Mouse (Mus musculus) left cerebral cortex, adult 2 months (tissue): ENCODE measurements at regions not wholly inside any gene's neighbourhood (a gene's known extent, or its start where the extent isn't known, plus 50 kb on each side); places are given as distances from the start of the nearest gene placed in this dataset.
A peak's percentile ranks its signal among the peaks of the same experiment; 100 is the strongest.

ENCODE experiments used
- DNase-seq, 2 experiments: peaks; one replicate each; pipeline ENCODE4 v3.0.0; 2021 to 2022; ENCODE audit warnings: low spot score in 2 of 2, mixed read lengths in 1 of 2; ENCODE audit errors: extremely low spot score in 1 of 2
- H3K27ac ChIP-seq: fragments of 200-600 bp; 2 replicates; pipeline ENCODE4 v1.8.1; 2022
- H3K4me3 ChIP-seq: fragments of 200-600 bp; 2 replicates; pipeline ENCODE4 v1.8.1; 2022
- CTCF ChIP-seq: fragments of 200-600 bp; IDR thresholded peaks from 2 replicates; pipeline ENCODE4 v1.8.1; 2022; ENCODE audit warnings: antibody characterized with exemption, mild to moderate bottlenecking, moderate library complexity
- intact Hi-C: fragments of 180-260 bp; cut with DNase I; formaldehyde crosslinking; loops from one replicate; pipeline ENCODE4 v1.15.1; 2025

- no peak for DNase-seq
These were observed 747.1 kb downstream of the Gm826 start for GRCm38 (mm10) chr2:159586697-159587473.

DNA sequence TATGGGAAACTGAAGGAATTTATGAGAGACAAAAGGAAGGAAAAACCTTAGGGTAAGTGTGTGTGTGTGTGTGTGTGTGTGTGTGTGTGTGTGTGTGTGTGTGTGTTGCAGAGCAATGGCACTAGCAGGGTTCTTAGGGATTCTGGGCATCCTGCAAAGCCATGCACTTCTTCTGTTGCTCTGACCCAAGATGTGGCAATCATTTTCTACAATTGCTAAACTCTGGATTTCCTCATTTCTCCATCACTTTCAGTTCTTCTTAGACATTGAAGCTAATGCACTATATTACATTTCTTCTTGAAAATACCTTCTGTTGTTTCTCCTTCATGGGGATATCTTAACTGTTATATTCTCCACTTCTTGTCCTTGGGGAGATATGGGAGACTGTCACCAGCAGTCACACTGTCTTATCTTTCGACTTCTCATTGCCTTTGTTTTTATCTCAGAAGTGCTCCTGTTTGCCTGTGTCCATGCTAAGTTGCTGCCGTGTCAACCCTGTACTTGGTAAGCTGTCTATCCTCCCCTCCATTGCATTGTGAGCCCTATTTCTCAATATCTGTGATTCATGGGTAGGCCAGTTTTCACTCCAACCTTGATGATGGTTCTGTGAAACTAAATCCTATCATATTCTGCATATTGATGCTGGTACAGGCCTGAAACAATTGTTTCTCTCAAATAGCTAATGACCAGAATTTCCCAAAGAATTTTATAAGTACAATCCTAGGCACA, 742.4 kb downstream of the Gm826 start:
- Histone ChIP-seq H3K27ac (no peak overlapping the region), H3K4me3 (no peak overlapping the region)
- intact Hi-C loops: no loop called here
- no peak for DNase-seq
- TF ChIP-seq CTCF: no peak

More at GRCm38 (mm10) chr2:159586697-159587473, 747.1 kb downstream of the Gm826 start:
- H3K27ac ChIP-seq: no peak overlapping the region
- intact Hi-C loops: no loop called here
- no peak overlapping the region for H3K4me3 ChIP-seq
- TF ChIP-seq CTCF: peak; percentile 17

DNA sequence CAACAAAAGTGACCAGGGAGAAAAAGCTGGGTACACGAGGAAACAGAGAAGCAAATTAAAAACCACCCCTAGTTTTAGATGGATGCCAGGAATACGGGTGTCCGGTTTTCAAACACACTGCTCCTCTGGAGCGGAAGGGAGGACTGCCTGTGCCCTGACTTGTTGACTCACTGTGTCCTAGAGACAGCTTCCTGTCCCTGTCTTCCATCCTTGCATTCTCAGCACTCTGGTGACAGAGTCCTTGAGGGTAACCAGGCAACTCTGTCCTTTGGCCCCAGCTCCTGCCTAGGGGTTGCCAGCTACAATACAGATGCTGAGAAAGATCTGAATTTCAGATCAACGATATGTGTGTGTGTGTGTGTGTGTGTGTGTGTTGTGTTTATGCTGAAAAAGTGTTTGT, 741.1 kb downstream of the Gm826 start:
- intact Hi-C loops: no loop called here
- DNase-seq: no peak
- TF ChIP-seq CTCF: no peak
- no peak overlapping the region for H3K4me3 ChIP-seq
- H3K27ac ChIP-seq: no peak overlapping the region

DNA sequence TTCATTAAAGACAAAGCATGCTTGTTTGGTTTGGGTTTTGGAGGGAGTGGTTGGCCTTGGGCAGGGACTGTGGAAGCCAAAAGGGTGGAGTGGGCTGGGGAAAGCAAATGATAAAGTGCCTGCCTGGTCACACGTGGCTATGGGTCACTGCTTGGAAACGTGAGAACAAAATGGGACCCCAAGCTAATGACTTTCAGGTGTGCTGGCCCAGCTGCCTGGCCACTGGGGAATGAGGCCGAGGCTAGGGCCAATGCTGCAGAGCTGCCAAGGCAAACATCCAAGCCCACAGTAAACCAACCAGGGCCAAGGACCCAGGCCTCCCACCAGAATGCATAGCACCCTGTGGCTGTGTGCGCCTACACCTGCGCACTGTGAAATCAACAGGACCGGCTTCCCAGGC, 737.7 kb downstream of the Gm826 start:
- Histone ChIP-seq H3K27ac (no peak overlapping the region), H3K4me3 (no peak overlapping the region)
- intact Hi-C loops: no loop called here
- TF ChIP-seq CTCF: no peak
- no peak for DNase-seq

- intact Hi-C loops: no loop called here
- no peak for DNase-seq
- no peak for TF ChIP-seq CTCF
- Histone ChIP-seq H3K4me3 (no peak overlapping the region), H3K27ac (no peak overlapping the region)
These were observed 735.9 kb downstream of the Gm826 start for GRCm38 (mm10) chr2:159598080-159598479.

DNA sequence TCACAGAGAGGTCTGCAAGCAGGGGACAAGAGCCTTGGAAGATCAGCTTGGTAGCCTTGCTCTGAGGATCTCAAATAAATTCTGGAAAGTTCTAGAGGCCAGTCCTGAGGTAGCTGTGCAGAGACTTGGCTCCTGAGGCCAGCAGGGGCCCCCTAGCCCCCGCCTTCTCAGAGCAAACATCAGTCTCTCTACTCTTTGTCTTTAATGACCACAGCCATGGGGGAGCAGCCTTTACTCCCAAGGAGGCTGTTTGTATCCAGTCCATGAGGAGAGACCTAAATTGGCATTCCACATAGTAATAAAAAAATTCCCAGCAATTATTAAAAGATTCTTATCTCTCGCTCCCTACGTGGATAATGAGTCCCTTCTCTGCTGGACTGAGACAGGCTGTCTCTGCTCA, 726.8 kb downstream of the Gm826 start:
- no peak for DNase-seq
- Histone ChIP-seq H3K27ac (no peak overlapping the region), H3K4me3 (no peak overlapping the region)
- no peak for TF ChIP-seq CTCF
- intact Hi-C loops: no loop called here

- intact Hi-C loops: no loop called here
- no peak for DNase-seq
- H3K27ac ChIP-seq: no peak overlapping the region
- no peak for TF ChIP-seq CTCF
- no peak overlapping the region for H3K4me3 ChIP-seq
These were observed 723.5 kb downstream of the Gm826 start for GRCm38 (mm10) chr2:159610451-159610850.

GRCm38 (mm10) chr2:159616685-159617084, 717.3 kb downstream of the Gm826 start:
- no peak for TF ChIP-seq CTCF
- Histone ChIP-seq H3K4me3 (no peak overlapping the region), H3K27ac (no peak overlapping the region)
- intact Hi-C loops: no loop called here
- no peak for DNase-seq

GRCm38 (mm10) chr2:159621261-159621660, 712.7 kb downstream of the Gm826 start:
- no peak overlapping the region for H3K4me3 ChIP-seq
- no peak for DNase-seq
- TF ChIP-seq CTCF: no peak

GRCm38 (mm10) chr2:159622141-159622669, 711.8 kb downstream of the Gm826 start:
- TF ChIP-seq CTCF: no peak
- intact Hi-C loops: no loop called here

More at GRCm38 (mm10) chr2:159621261-159621660, 712.7 kb downstream of the Gm826 start:
- H3K27ac ChIP-seq: no peak overlapping the region
- intact Hi-C loops: no loop called here

GRCm38 (mm10) chr2:159625306-159625705, 708.7 kb downstream of the Gm826 start:
- Histone ChIP-seq H3K27ac (no peak overlapping the region), H3K4me3 (no peak overlapping the region)
- DNase-seq: no peak
- intact Hi-C loops: no loop called here
- no peak for TF ChIP-seq CTCF

More at GRCm38 (mm10) chr2:159622141-159622669, 711.8 kb downstream of the Gm826 start:
- no peak overlapping the region for H3K4me3 ChIP-seq
- no peak overlapping the region for H3K27ac ChIP-seq
- no peak for DNase-seq

DNA sequence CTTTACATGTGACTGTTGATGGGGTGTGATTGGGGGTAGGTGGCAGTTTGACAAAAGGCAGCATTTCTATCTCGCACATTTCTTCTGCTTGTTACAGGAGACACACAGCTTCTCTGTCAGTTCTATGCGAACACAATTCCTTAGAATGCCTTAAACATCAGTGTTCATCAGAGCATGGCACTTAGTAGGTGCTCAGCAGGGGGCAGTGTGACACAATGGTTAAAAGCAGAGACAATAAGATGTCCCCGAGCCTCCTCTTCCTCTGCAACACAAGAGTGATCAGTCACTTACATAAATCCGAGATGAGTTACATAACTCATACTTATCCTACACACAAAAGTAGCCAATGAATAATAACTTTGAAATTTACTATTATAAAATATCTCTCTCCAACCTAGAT, 688.1 kb downstream of the Gm826 start:
- Histone ChIP-seq H3K27ac (no peak overlapping the region), H3K4me3 (no peak overlapping the region)
- intact Hi-C loops: loop anchor here (5.0 kb wide), 1 partner anchor 721 kb away; the partner anchor contains the start of gene Mafb
- peak in 1 of 2 experiments; percentile 12 for DNase-seq
- TF ChIP-seq CTCF: peak; percentile 36
